Mouse (Mus musculus) layer of hippocampus, adult 11-12 months (tissue): ENCODE data around the gene Elmo3.

ENCODE experiments used
- DNase-seq: peaks from one replicate; pipeline ENCODE4 v3.0.0; 2022; ENCODE audit warnings: low spot score

Elmo3 gene

DNA sequence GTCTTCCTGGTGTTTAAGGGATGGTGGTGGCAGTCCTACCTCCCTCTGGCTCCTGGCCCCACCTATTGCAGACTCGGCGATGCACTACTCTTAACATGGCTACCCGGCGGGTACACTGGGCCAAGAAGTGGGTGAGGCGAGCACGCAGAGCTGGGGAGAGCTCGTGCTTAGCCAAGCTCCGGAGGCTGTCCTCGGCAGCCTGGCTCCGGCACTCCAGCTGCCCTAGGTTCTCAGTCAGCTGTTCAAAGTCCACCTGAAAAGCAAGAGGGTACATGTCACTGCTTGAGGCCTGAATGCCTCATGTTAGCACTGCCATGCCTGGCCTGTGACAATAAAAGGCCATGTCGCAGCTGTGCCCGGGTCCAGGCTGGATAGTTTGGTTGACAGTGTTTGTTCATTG is 24.9 kb downstream of the Elmo3 start:
- no peak for DNase-seq

DNA sequence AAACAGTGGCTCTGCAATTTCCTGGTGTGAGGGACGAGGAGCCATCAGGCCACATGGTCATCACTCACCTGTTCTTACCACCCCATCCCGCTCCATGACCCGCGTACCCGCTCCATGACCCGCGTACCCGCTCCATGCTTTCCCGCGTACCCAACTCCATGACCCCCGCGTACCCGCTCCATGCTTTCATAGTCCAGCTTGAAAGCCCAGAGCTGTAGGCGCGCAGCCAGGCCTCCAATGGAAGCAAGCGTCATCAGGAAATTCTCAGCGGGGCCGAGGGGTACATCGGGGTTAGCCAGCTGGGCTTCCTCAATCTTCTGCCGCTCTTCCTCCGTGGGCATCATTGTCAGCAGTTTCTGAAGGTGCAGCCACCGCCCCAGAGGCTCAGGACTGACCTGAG is 26.1 kb downstream of the Elmo3 start:
- no peak for DNase-seq

DNA sequence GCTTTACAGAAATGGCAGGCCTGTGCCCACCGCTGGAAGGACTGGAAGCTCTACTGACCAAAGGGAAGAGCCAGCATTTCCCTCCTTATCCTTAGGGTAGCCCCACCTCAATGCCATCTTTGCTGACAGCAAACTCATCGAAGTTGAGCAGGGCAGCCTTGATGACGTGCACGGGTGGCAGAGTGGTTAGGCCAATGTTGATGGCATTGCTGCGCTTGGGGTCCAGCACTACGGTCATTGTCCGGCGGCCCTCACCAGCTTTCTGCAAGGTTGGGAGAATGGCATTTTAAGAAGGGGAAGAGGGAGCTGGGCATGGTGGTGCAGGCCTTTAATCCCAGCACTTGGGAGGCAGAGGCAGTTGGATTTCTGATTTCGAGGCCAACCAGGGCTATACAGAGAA is 26.5 kb downstream of the Elmo3 start:
- no peak for DNase-seq

DNA sequence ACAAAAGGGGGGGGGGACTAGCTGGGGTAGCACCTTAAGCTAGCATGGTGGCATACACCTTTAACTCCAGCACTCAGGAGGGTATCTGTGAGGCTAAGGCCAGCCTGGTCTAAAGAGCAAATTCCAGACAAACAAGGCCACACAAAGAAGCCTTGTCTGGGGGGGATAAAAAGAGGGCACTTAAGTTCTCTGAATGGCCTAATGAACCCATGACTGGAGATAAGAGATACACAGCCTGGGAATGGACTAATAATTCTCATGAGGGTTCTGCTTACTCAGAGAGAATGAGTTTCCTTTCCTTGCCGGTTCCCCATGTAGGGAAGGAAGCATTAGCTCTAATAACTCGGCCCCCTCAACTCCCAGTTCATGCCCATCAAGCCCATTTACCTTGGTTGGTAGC is 27.1 kb downstream of the Elmo3 start:
- no peak for DNase-seq

DNA sequence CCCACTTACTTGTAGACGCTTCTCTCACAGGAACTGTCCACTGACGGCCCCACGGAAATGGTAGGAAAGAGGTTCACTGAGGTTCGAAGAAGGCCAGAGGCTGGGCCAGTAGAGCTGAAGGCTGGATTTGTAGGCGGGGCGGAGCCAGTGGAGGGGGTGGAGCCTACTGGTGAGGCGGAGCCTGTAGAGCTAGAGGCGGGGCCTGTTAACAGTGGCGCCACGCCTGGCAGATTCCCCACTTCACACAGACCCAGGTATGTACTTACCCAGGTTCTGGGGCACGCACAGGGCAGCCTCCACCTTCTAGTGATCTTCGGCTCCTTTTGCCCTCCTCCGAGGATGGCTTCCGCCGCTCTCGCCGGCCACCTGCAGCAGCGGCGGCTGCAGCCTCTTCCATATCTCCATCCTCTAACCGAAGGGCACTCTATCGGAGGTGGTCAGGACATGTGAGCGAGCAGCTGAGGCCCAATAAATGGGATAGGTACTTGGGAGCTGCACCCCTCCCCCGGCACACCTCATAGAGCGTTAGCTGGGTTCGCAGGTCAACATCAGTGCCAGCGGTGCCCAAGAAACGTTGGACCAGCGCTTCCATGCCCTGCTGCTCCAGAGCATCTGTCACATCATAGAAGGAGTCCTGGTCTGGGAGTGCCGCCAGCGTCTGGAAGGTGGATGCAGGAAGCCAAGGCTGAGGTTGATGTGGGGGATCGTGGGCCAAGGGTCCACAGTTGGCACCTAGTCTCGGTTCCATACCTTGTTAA is 31.2 kb downstream of the Elmo3 start:
- DNase-seq: no peak

DNA sequence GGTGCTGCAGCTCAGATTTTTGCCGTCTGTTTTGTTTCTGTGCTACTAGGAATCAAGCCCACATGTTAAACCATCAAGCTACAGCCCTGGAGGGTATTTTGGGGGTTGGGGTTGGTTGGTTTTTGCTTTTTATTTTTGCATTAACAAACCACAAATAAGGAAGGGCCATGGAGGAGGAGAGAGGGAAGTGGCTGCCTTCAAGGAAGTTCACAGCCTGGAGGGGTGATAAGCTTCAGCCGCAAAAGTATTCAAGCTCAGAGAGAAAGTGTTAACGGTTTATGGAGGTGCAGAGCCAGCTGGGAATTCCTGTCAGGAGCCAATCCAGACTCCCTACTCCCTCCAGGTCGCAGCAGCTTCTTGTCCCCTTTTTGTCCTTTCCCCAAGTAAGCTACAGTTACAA is 33.6 kb downstream of the Elmo3 start:
- DNase-seq: no peak

DNA sequence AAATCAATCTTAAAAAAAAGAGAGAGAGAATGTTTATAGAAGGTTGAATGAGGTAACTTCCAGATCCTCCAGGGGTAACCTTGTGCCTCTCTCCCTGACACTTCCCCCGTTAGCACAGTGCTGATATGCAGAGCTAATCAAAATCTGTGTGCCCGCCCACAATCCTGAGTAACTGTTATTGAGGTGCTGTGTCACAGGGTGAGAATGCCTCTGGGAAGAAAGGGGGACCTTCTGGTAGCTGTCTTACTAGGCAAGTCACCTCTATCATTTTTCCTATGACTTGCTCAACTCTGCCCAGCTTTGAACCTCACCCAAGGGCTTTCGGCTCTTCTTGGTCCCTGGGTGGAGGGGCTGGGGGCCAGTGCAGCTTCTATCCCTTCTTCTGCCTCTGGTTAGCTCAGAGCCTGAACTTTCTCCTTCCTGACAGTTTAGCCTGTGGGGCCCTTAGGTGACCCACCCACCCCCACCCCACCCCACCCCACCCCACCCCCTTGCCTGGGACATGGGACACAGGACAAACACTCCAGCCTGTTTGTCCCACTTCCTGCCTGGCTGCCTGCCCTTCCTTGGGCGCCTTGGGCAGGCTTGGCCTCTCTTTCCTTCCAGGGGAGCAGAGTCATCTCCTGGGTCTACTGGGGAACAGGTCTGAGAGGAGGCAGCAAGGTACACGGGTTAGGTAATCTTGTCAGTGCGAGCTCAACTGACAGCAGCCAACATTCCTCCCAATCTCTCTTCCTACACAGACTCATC is 34.7 kb downstream of the Elmo3 start:
- no peak for DNase-seq

DNA sequence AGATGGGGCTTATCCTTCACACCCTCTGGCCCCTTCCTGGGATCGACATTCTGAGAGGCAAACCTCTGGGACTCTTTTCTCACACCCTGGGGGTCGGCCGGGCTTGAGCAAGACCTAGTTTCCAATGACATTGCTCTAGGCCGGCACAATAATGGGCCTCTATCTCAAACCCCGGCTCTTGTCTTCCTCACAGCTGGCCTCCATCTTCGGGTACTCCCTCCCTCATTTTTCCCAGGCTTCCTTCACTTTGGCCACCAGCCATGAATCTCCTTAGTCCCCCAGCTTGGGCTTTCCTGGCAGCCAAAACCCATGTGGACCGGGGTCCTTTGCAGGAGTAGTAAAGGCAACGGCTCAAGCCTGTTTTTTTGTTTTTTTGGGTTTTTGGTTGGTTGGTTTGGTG is 36.0 kb downstream of the Elmo3 start:
- no peak for DNase-seq

DNA sequence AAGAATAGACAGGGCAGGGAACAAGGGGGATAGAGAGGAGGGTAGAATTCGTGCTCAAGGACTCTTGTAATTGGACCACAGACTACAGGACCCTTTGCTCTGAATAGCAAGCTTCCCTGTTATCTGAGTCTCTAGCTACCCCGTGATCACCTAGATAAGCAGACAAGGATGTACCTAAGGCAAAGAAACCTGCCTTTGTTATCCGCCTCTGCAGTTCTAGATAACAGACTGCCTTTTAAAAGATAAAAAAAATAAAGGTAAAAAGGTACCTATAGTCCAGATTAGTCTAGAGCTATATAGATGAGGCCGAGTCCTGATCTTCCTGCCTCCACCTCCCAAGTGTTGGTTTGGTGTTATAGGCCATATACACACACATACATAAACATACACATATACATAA is 37.4 kb downstream of the Elmo3 start:
- DNase-seq: no peak

DNA sequence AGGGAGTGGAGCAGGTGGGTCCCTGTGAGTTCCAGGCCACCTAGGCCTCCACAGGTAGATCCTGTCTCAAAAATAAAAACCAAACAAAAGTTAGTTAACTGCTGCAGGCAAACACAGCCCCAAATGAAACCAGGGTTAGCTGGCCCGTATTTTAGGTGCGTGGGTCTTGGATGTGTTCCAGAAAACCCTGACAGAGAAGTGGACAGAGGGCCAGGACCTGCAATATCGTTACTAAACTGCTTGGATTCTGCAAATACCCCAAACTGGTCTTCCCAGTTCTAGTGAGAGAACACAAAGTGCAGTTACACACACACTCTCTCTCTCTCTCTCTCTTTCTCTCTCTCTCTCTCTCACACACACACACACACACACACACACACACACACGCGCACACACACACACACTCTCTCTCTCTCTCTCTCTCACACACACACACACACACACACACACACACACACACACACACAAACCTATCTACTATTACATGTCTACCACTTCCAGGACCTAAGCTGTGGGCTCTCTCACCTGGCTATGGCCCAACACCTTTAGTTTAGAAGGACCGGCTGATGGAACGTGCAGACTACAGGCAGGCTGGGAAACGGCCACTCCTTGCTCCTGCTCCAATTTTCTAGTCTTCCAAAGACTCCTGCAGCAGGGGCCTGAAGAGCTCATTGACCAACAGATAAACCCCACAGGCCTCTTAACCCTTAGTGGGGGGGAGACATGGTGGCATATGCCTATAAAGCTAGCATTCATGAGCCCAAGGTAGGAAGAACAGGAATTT is 38.6 kb downstream of the Elmo3 start:
- DNase-seq: no peak

DNA sequence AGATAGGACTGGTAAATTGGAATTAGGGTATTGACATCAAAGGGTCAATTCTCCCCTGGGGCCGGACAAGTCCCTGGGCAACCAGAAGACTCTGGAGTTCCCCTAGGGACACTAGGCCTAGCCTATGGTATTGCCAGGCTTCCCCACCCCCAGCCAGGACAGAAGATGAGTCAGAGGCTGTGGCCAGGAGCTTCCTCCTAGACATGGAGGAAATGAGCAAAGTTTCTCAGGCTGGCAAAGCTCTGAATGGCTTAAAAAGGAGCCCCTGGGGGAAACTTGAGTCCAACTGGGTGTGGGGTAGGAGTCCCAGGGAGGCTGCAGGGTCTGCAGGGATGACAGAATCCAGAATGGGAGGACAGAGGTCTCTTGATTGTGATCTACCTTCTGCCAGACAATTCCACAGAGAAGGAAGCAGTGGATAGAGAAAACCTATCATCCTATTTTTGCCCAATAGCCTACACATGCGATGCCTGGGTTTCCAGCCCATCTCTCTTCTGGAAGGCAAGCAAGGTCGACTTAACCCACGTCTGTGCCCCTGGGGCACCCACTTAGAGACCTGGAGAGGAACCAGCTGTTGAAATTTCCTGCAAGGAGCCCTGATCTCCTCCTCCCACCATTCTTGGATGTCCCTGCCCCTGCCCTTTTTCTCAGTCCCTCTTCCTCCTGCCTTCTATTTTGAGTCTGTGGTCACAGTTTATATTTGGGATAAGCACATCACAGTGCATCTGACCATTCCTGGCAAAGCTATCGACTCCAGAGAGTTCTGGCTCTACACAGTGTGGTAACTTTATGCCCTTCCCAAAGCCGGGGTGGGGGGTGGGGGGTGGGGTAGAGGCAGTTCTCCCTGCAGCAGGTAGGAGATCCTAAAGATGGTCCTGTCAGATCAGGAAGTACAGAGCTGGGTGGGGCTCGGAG is 39.9 kb downstream of the Elmo3 start:
- DNase-seq: no peak

DNA sequence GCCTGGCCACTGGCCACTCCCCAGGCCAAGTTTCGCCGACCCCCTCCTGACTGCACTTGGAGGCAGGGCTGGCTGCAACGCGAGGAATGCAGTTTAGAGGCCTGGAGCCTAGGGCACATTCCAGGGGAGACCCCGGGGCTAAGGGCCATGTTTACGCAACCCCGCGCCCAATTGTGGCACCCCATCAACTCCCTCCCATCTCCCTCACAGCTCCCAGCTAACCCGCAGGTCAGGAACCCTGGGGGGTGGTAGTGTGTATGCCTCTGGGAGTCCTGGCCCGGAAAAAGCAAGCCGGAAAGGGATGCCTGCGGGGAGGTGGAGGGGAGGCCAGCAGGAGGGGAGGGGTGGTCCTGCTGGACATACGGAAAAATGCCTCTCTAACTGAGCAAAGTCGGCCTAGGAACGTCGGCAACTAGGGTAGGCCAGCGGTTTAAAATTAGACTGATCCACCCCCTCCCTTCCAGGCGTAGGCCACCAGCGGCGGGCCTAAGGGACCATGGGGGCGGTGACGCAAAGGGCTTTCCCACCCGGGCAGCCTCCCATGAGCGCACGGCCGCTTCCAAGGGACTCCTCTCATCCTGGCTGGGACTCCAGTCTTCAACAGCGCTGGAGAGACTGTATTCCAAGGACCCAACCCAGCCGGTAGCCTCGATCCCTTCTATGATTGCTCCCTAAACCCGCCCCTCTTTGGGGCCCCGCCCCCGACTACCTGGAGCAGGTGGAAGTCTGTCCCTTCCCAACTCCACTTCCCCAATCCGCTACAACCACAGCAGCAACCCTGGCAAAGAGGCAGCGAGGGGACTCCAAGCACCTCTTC is 41.4 kb downstream of the Elmo3 start:
- no peak for DNase-seq

DNA sequence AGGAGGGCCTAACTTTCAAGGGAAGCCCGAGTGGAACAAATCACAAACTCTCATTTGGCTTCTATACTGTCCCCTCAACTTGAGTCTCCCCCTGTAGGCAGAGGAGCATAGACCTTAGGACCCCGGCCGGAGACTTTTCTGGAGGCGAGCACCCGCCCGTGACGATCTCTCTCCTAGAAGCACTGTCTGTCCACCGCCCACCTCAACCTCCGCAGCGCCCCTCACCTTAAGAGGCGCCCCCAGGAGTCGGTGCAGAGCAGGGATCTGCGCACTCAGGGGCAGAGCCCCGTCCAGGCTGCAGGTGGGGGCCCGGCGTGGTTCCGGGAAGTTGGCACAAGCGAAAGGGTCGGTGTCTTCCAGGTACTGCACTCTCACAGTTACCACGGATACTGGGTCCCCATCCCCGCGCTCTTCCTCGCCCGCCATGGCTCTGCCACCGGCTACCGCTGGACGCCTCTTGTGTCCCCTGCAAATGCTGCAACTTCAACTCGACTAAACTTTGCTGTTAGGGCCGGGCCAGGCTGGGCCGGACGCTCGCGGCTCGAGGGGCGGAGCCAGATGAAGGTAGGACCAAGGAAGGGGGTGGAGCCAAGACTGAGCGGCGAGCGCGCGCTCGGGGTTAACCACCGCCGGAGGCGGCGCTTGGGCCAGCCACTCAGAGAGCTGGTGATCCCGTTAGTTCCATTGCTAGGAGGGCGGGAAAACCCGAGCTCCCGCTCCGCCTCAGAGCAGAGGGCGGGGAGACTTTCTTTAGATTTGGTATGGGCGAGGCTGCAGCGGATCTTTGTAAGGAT is 42.2 kb downstream of the Elmo3 start, which contains the start of gene Fhod1:
TSS of gene Fhod1 (minus strand) at position 526 of the 794 bp plus-strand sequence.
- DNase-seq: peak; percentile 87

DNA sequence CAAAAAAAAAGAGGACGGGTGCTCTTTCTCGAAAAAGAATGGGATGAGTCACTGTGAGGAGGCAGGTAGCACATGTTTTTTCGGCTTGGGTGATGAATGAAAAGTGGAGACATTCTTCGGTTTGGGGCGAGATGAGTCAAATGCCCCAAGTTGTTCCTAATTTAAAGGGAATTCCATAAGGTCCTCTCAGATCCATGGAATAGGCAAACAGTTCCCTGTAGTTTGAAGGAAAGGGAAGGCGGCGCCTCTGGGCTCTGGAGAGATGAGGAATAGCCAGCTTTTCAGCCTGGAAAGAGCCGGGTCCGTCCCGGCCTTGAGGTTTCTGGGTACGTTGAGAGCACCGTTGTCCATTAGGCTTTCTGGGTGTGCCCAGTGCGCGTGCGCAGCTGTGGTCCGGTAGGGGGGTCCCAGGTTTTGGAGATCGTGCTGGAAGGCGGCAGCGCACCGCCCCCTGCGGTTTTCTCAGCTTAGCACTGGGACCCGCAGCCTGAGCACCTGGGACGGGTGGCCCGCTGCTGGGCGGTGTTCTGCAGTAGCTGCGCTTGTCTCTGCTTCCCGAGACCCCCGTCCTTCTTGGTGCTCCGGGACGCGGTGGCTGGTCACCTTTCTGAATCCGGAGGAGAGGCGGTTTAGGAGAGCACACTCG is 43.2 kb downstream of the Elmo3 start, which contains the start of gene Slc9a5:
TSS of gene Slc9a5 (plus strand) at position 394 of the 646 bp plus-strand sequence.
- peak; percentile 45 for DNase-seq

DNA sequence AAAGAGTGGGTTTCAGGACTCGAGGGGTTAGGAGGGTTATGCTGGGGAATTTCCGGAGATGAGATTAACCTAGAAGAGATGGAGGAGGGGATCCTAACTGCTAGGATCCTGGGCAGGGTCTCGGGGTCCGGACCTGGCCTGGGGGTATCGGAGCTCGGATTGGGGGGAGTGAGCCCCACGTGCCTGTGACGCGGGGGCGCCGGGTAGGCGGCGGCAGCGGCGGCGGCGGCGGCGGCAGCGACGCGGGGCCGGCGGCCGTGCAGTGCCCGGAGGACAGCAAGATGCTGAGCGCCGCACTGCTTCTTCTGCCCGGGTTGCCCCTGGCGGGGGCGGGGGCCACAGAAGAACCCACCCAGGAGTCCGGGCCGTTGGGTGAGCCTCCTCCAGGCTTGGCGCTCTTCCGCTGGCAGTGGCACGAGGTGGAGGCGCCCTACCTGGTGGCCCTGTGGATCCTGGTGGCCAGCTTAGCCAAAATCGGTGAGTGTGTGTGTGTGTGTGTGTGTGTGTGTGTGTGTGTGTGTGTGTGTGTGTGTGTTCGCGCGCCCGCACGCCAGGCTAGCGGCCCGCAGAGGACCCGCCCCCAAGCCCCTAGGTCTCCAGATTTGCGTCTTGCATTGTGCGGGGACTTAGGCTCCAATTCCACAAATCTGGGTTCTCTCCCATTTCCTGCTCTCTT is 43.8 kb downstream of the Elmo3 start:
- DNase-seq: no peak

DNA sequence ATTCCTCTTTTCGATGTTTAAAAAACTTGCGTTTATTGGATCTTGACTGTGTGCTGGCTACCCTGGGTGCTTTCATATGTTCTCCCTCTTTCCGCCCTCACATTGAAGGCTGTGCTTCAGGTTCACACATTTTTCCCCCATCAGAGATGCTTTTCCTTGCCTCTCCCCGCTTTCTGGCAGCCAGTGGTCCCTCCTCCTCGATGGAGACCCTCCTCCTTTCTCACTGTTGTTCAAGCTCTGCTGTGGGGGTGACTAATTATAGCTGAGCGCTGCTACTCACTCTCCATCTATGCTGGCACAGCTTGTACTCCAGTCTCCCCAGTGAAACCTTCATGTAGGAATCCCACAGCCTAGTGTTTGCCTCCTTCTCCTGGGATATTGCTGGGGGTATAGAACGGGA is 44.8 kb downstream of the Elmo3 start:
- no peak for DNase-seq

DNA sequence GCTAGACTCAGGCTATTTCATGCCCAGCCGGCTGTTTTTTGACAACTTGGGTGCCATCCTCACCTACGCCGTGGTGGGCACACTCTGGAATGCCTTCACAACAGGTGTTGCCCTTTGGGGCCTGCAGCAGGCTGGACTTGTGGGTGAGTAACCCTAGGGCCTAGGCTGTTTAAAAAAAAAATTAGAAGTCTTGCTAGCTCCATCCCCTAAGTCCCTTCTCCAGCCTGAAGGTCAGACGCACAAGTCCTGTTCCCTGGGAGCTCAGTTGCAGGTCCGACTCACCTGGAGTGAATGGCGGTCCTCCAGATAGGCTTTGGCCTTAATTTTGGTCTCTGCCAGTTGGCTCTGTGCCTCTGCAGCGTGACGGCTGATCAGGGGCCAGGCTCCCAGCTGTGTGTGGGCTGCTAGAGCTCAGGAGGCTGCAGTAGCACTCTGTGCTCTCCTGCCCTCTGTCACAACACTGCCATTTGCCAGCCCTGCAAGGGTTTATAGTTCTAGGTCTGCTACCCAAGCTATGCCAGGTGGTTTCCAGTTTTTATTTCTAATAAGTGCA is 48.3 kb downstream of the Elmo3 start:
- no peak for DNase-seq

DNA sequence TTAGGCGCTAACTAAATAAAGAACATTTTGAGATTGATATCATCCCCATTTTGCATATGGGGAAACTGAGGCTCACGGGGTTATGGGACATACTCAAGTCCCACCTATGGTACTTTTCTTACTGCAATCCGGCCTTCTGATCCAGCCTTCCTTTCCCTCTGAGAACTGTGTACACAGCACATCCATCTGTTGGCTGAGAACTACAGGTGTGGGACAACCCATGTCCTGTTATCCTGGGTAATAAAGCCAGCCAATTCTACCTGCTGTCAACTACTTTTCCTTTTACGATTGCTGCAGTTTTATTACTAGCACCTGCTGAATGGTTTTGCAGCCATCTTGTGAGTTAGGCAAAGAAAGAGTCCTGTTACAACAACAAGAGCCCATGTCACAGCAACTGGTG is 49.1 kb downstream of the Elmo3 start:
- no peak for DNase-seq
